Mouse (Mus musculus) intestine, postnatal 0 days (tissue): ENCODE data around the gene 4930578G10Rik. TPM values are rescaled to one million over a fixed set of nuclear protein-coding genes. Genes with fewer than 3 reads are reported as not detected.

Experiments used
- ATAC-seq: fragments of 200-750 bp; cut with Nextera tagmentation; 2 replicates; pipeline ENCODE4 v1.8.0; 2017; ENCODE audit warnings: mild to moderate bottlenecking, moderate TSS enrichment, moderate library complexity
- H3K27ac ChIP-seq: fragments of 300-500 bp; sonication (generic); 2 replicates; pipeline ENCODE4 v1.5.1; 2014; ENCODE audit warnings: mild to moderate bottlenecking, low read depth, low read length, moderate library complexity
- H3K27me3 ChIP-seq: fragments of 300-500 bp; sonication (generic); replicated peaks from 2 replicates; pipeline ENCODE4 v1.6.1; 2014; ENCODE audit warnings: low read length, mixed read lengths; ENCODE audit not compliant: control insufficient read depth, insufficient read depth
- H3K36me3 ChIP-seq: fragments of 300-500 bp; sonication (generic); 2 replicates; pipeline ENCODE4 v1.6.1; 2014; ENCODE audit warnings: mild to moderate bottlenecking, moderate library complexity; ENCODE audit not compliant: control insufficient read depth, insufficient read depth
- H3K4me1 ChIP-seq: fragments of 300-500 bp; sonication (generic); replicated peaks from 2 replicates; pipeline ENCODE4 v1.6.1; 2014; ENCODE audit warnings: antibody characterized with exemption, low read length, mixed read lengths; ENCODE audit not compliant: control insufficient read depth, insufficient read depth
- H3K4me2 ChIP-seq: fragments of 300-500 bp; sonication (generic); replicated peaks from 2 replicates; pipeline ENCODE4 v1.6.1; 2014; ENCODE audit warnings: low read depth, mild to moderate bottlenecking, moderate library complexity
- H3K4me3 ChIP-seq: fragments of 300-500 bp; sonication (generic); 2 replicates; pipeline ENCODE4 v1.5.1; 2014; ENCODE audit warnings: low read depth, low read length
- H3K9ac ChIP-seq: fragments of 300-500 bp; sonication (generic); 2 replicates; pipeline ENCODE4 v1.6.1; 2014; ENCODE audit warnings: mild to moderate bottlenecking, low read depth, low read length
- H3K9me3 ChIP-seq: fragments of 300-500 bp; sonication (generic); 2 replicates; pipeline ENCODE4 v1.6.1; 2016; ENCODE audit warnings: mixed run types; ENCODE audit not compliant: control insufficient read depth
- CTCF ChIP-seq: sonication (generic); IDR thresholded peaks from 2 replicates; pipeline ENCODE4 v1.5.1; 2016; ENCODE audit warnings: low read depth, mild to moderate bottlenecking, control low read depth, antibody characterized with exemption, moderate library complexity
- WGBS: fragments of 180-500 bp; shearing (Covaris S2); extraction: QIAGEN DNeasy Blood & Tissue Kit; methylation state at CpG from one replicate; pipeline ENCODE4 v1.1.7; 2014; 5-methylcytosine and 5-hydroxymethylcytosine counted together
- polyA plus RNA-seq: library from polyadenylated mRNA; unstranded; fragments of >200 nt; fragmentation: Nextera tagmentation; extraction: Ambion mirVana; gene quantifications from 2 replicates; pipeline ENCODE4 v1.2.1, GENCODE M21; 2015

The 4930578G10Rik gene
- polyA plus RNA-seq, 1 experiment from 2014 or later, result not detected

DNA sequence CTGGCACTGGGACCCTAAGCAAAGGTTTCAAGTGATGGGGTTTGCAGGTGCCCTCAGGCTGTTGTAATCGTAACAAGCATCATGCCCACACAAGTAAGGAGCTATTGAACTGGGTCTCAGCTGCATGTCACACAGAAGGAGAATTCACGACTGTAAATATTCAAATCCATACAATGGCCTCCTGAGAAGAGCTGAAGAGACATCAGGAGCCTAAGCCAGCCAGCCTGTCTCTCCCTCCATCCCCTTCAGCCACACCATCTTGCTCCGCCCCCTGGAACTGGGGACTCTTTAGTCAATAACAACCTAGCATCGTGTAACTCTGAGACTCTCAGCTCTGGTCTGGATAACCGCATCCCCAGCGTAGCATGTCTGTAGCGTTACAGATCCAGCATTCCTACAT is 155.8 kb downstream of the 4930578G10Rik start:
- no peak for ATAC-seq
- Histone ChIP-seq H3K9me3 (no peaks in the 10 kb centered on the region), H3K4me1 (no peaks in the 10 kb centered on the region), H3K4me2 (no peak overlapping the region), H3K27me3 (no peaks in the 10 kb centered on the region), H3K4me3 (no peak overlapping the region), H3K27ac (no peak overlapping the region), H3K9ac (no peak overlapping the region), H3K36me3 (no peaks in the 10 kb centered on the region)
- TF ChIP-seq CTCF, result no peak
- 66% methylated on average over 7 of the region's 7 CpGs for WGBS

DNA sequence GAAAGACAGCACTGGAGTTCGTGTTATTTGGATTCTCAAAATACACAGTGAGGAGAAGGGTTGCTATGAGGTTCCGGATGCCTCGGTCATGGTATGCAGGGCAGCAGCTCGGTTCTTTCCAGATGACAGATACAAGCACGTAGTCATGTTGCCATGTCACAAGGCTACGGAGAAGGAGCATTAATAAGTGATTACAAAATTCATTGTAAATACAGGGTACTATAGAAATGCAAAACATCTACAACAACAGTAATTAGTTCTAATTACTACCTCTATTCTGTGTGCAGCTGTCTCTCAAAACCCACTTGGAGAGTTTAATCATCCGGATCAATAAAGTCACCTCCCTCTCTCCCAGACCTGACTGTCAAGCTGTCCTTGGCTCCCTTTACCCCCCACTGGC is 159.8 kb downstream of the 4930578G10Rik start:
- no peaks in the 10 kb centered on the region for H3K36me3 ChIP-seq
- ATAC-seq, result no peak
- 73% methylated on average over 7 of the region's 7 CpGs for WGBS

More for the DNA sequence above, 159.8 kb downstream of the 4930578G10Rik start:
- H3K4me2 ChIP-seq, result no peak overlapping the region
- no peaks in the 10 kb centered on the region for H3K9me3 ChIP-seq
- no peak overlapping the region for H3K4me3 ChIP-seq
- no peak for TF ChIP-seq CTCF
- no peak overlapping the region for H3K9ac ChIP-seq
- H3K4me1 ChIP-seq, result no peaks in the 10 kb centered on the region
- H3K27me3 ChIP-seq, result no peaks in the 10 kb centered on the region
- H3K27ac ChIP-seq, result no peak overlapping the region

Other genes with a start within 250 kb of the 4930578G10Rik start
- gene Fam205a2, start 207.4 kb upstream of the 4930578G10Rik start, polyA plus RNA-seq, result 0.05 TPM in 1 of 2 replicates, not detected in the other
- gene Gm10591, start 123.3 kb upstream of the 4930578G10Rik start, polyA plus RNA-seq, result 3.2 TPM in 1 of 2 replicates, not detected in the other
- gene Gm2564, start 105.8 kb upstream of the 4930578G10Rik start, polyA plus RNA-seq, result 0.66 and 1.4 TPM in 2 replicates
- not detected in 2 replicates for gene Ccl27b, start 80.3 kb upstream of the 4930578G10Rik start, polyA plus RNA-seq
- 0.09 TPM in 1 of 2 replicates, not detected in the other for gene Il11ra2, start 73.7 kb upstream of the 4930578G10Rik start, polyA plus RNA-seq
- gene Ccl19, start 21.0 kb downstream of the 4930578G10Rik start, polyA plus RNA-seq, result 0.75 and 1.1 TPM in 2 replicates
- gene Ccl21a, start 38.4 kb downstream of the 4930578G10Rik start, polyA plus RNA-seq, result 70.3 and 73.7 TPM in 2 replicates
- not detected in 2 replicates for gene Fam205a1, start 118.3 kb downstream of the 4930578G10Rik start, polyA plus RNA-seq
- gene Gm12394, start 121.2 kb downstream of the 4930578G10Rik start, polyA plus RNA-seq, result 0.05 and 0.12 TPM in 2 replicates
- gene Fam205c, start 138.7 kb downstream of the 4930578G10Rik start, polyA plus RNA-seq, result 0.16 TPM in 1 of 2 replicates, not detected in the other
- 0.73 and 1.0 TPM in 2 replicates for gene Phf24, start 181.1 kb downstream of the 4930578G10Rik start, polyA plus RNA-seq
- gene Dnajb5, start 214.3 kb downstream of the 4930578G10Rik start, polyA plus RNA-seq, result 7.5 and 8.8 TPM in 2 replicates
- 0.43 TPM in 1 of 2 replicates, not detected in the other for gene 1700022I11Rik, start 234.1 kb downstream of the 4930578G10Rik start, polyA plus RNA-seq